Mouse (Mus musculus): Measurements from ENCODE around the gene Tecr.

DNA sequence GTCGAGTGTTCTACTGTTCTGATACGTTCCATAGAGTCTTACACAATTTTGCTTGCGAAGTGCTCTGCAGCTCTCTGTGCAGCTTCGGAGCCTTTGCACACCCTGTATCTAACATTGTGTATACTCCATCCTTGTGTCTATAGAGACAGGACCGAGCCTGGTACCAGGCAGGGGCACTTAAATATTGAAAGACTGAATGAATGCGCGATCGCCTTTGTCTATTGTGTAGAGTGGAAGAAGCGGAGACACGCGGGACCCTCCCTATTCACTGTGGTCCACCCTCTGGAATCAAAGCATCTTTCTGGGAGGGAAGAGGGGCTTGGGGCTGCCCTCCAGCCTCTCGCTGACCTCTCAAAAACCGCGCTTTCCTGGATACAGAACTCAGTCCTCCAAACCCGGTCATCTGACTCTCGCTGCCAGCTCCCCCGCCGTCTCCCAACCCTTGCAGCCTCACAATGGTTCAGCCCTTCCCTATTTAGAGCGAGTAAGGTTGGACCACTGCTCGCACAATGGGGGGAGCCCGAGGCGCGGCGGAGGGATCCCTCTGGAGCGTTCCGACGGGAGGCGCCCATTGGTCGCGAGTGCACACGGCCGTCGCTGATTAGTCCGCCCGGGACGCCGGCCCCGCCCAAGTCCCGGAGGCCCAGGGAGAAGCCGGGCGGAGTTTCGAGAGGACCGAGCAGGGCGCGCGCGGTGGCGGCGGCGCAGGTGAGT is 44.4 kb upstream of the Tecr start, which contains the start of gene Gipc1:
- TF ChIP-seq CTCF (IDR thresholded peaks at IDR 0.05; ENCODE audit: low read depth), result no peak
- TF ChIP-seq EP300 (IDR thresholded peaks at IDR 0.05; ENCODE audit: low read depth), result peak; percentile 88

Measured in heart, postnatal 0 days (tissue).